Mouse (Mus musculus) C2C12 (cell line): ENCODE data around the gene Zfp978.
"Not testable (repeated sequence)": the region's sequence is repeated elsewhere in the genome, so short reads cannot be mapped to it uniquely, and the experiment has no call there.

ENCODE experiments used
- CEBPB ChIP-seq: IDR thresholded peaks from one replicate; pipeline ENCODE4 v1.6.1; 2011; ENCODE audit warnings: low read depth, mild to moderate bottlenecking, control low read depth, moderate library complexity
- CTCF ChIP-seq: IDR thresholded peaks from one replicate; pipeline ENCODE4 v1.5.1; 2011; ENCODE audit not compliant: control insufficient read depth, insufficient read depth, insufficient read length
- FOSL1 ChIP-seq: IDR thresholded peaks from one replicate; pipeline ENCODE4 v1.8.0; 2011; ENCODE audit warnings: mild to moderate bottlenecking, low read length; ENCODE audit not compliant: poor library complexity, insufficient read depth, severe bottlenecking
- MAX ChIP-seq: IDR thresholded peaks from one replicate; pipeline ENCODE4 v1.6.1; 2011; ENCODE audit warnings: mild to moderate bottlenecking, control low read depth
- MYOD1 ChIP-seq: IDR thresholded peaks from one replicate; pipeline ENCODE4 v1.6.1; 2011; ENCODE audit warnings: low read depth; ENCODE audit not compliant: control insufficient read depth, insufficient read length
- MYOG ChIP-seq: IDR thresholded peaks from one replicate; pipeline ENCODE4 v1.6.1; 2011; ENCODE audit not compliant: control insufficient read depth, insufficient read length; ENCODE audit errors: extremely low read depth
- USF1 ChIP-seq: IDR thresholded peaks from one replicate; pipeline ENCODE4 v1.6.1; 2011; ENCODE audit warnings: low read depth, mild to moderate bottlenecking, control low read depth, moderate library complexity

DNA sequence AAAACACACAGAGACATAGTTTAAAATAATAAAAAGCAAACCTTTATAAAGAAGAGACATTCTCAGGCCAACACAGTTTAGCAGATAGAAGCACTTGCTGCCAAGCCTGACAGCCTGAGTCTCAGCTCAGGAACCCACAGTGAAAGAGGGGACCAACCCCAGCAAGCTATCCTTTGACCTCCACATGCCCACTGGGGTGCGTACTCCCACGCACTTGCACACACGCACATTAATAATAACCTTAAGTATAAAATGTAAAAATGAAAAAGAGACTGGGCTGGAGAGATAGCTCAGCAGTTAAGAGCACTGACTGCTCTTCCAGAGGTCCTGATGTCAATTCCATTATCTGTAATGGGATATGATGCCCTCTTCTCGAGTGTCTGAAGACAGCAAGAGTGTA, 13.8 kb upstream of the Zfp978 start:
- not testable (repeated sequence) for TF ChIP-seq CTCF, FOSL1, MAX, MYOD1, CEBPB, MYOG, USF1
